Mouse (Mus musculus) urinary bladder, adult 2 months (tissue): ENCODE measurements at regions not wholly inside any gene's neighbourhood (a gene's known extent, or its start where the extent isn't known, plus 50 kb on each side); places are given as distances from the start of the nearest gene placed in this dataset.

Experiments
- DNase-seq: peaks from one replicate; pipeline ENCODE4 v3.0.0; 2022; ENCODE audit warnings: low spot score

GRCm38 (mm10) chr7:129918240-129919200 is 326.9 kb downstream of the Wdr11 start:
- no peak for DNase-seq

- DNase-seq: no peak
Measured at GRCm38 (mm10) chr7:129922291-129922690, 330.6 kb downstream of the Wdr11 start.

DNA sequence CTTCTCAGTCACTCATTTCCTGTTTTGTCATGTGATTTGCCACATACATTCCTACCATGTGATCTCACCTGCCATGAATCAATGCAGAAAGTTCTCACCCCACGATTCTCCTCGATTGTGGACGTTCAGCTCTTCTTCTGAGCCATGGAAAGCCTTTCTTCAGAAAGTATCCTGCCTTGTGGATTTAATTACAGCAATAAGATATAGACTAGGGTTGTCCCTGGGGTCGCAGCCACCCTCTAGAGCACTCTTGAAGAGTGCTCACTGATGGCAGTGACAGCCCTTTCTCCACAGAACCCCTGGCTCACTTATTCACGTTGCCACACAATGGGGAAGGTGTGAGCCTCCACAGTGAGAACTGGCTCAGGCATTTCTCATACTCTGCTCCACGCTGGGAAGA is 345.1 kb downstream of the Wdr11 start:
- DNase-seq: no peak

DNA sequence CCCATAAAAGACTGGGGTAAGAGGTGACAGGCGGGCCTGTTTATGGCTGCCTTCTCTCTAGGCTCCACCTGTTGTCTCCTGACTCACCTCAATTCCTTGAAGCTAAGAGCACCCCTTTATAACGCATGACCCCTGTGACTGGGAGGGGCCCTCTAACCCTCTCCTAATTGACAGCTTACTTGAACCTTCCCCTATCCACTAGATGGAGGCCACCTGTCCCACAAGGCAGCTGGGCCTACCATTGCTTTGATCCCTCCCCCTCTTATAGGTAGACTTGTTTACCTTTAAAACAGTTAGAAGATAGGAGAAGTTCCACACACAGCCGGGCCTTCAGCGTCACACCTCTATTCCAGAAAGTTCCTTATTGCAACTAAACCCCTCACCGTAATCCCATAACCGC is 346.1 kb downstream of the Wdr11 start:
- no peak for DNase-seq

GRCm38 (mm10) chr7:129938141-129938540 is 346.5 kb downstream of the Wdr11 start:
- no peak for DNase-seq

DNA sequence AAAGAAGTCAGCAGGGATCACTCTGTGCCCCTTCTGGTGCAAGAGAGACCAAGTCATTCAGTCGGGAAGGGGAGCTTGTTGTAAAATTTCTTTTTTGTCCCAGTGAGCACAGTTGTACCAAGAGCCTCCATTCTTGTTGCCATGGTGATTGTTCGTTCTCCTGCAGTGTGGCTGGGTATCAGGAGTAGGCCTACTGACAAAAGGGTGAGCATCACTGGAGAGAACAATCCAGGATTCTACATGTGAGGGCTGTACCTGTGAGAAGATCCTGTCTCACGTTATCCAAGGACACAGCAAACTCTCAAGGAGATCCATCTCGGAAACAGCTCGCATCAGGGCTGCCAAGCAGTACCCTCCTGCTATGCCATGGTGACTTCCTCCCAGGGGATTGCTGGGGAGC is 347.6 kb downstream of the Wdr11 start:
- no peak for DNase-seq

DNA sequence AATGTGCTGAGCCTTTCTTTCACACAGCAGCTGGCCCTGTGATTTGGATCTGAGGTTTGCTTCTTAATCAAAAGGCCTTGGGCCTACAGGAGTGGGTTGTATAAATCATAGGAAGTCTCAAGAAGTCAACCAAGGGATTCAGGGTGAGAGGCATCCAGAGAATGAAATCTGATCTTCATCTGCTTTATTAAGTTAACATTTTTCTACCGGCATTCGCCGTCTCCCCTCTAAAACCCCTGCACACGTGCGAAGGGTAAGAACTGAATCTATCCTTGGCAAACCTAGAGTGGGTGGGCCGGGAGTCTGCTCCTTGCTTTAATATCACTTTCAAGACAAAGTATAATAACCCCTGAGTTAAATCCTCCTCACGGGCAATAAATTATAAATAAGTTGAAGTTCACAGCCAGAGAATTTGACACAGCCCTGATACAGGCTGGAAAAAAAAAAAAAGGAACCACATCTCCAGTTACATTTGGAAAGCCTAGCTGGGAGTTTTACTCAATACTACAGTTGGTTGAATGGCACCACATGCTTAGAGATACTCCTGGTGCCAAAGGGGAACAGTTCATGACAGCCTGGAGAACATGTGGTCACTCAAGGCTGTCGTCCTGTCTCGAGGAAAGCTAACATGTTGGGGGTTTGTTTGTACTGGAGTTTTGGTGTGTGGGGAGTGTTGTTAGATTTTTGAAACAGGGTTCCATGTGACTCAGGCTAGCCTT is 349.8 kb downstream of the Wdr11 start:
- no peak for DNase-seq

DNA sequence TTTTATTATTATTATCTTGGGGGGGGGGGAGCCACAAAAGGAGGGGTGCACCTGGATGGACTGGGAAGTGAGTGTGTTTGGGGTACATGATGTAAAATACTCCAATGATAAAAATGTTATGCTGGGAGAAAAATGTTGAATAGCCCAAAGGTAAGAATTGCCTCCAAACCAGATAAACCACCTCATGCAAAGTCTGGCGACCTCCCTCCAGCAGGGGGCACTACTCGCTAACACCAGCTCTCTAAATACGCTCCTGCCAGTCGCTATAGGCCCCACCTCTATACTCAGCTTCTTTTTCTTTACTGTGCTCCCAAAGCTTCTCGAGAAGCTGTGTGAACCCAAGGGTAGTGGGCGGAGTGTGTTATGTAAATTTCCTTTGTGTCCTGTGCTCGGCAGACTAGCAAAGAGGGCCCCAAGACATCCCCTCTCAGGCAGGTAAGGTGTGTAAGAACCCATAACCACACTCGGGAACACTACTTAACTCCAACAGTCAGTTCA is 357.0 kb downstream of the Wdr11 start:
- no peak for DNase-seq

DNA sequence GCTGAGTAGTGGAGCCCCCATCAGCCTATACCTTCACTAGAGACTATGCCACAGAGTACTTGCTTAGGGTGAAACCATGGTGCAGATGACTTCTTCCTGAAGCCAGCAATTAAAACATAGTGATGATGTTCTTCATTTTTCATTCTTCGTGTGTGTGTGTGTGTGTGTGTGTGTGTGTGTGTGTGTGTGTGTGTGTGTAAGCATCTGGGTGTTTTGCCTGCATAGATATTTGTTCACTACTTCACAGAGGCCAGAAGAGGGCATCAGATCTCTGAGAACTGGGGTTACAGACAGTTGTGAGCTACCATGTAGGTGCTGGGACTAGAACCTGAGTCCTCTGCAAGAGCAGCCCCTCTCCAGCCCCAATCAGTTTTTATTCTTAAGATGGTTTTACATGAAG is 358.8 kb downstream of the Wdr11 start:
- no peak for DNase-seq

DNA sequence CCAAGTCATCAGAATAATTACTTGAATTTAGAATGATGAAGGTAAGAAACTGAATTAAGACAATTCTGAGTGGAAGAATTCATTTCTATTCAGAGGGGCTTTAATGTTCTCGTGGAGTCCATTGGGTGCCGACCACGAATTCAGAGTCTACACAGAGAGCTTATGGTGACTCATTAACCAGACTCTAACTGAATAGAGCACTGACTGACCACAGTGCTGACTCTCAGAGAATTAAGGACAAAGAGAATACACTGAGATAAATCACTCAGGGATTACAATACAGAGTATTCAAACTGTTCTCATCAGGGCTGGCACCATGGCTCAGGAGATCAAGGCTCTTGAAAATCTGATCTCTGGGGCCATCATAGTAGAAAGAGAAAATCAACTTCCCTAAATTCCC is 366.7 kb downstream of the Wdr11 start:
- no peak for DNase-seq

GRCm38 (mm10) chr7:129962575-129962974 is 370.9 kb downstream of the Wdr11 start:
- no peak for DNase-seq

DNA sequence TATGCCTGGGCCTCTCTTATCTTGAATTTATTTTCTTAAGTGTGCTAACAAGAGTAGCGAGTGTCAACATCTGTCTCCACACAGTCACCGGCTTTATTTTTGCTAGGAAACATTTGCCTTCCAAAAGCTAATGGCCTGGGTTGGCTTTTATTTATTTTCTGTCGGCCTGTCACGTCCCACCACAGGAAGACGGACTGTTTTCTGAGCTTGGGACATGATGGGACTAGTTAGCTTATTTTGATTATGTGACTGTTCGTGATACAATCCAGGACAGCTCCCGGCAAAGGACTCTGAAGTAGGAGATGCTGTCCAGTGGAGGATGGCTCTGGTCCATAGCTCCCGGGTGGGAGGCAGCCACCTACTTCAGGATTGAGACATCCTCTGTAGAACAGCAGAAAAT is 372.5 kb downstream of the Wdr11 start:
- no peak for DNase-seq

- no peak for DNase-seq
Measured at GRCm38 (mm10) chr7:129965281-129966051, 373.8 kb downstream of the Wdr11 start.

DNA sequence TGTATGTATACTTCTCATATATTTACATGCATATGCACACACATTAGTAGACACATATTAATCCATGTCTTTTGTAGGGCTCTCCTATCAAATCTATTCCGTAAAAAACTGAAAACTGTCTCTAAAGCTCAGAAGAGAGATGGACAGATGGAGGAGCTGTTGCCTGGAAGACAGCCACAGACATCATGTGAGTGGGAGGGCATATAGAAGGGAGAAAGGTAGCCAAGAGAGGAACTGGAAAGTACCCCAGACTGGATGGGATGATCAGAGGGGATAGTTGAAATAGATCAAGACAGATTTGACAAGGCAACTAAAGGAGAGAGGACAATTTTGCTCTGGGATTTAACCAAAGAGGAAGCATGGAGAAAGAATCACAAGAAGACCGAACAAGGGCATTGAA is 375.1 kb downstream of the Wdr11 start:
- no peak for DNase-seq

DNA sequence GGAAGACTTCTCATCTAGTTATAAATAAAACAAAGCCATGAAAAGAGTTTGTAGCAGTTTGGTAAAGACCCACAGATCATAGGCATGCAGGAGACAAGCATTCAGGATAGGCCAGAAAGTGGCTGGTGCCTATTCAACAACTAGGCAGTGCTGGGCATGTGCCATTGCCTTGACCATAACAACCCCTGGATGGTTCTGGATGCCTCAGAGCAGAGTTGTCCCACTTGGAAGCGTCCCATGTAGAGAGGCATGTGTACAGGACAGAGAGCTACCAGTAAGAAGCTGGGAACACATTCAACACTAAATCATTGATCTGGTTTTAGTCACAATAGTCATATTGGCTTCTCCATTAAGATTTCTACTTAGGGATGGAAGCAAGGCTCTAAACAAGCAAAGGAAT is 378.5 kb downstream of the Wdr11 start:
- DNase-seq: no peak

DNA sequence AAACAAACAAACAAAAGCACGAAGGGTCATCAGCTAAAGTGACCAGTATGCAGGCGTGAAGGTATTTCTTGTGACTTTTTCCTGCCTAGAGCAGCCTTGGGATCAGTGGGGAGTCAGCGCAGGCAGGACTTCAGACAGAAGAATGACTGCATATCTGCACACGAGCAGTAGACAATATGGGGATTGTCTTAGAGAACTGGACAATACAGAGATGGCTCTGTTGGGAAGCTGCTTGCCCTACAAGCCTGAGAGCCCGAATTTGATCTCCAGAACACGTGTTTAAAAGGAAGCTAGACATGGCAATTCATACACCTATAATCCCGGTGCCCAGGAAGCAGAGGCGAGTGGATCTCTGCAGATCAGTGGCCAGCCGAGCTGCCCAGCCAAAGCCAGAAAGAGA is 382.5 kb downstream of the Wdr11 start:
- DNase-seq: no peak

GRCm38 (mm10) chr7:129974837-129975236 is 383.2 kb downstream of the Wdr11 start:
- DNase-seq: no peak

GRCm38 (mm10) chr7:129975781-129976514 is 384.3 kb downstream of the Wdr11 start:
- no peak for DNase-seq

DNA sequence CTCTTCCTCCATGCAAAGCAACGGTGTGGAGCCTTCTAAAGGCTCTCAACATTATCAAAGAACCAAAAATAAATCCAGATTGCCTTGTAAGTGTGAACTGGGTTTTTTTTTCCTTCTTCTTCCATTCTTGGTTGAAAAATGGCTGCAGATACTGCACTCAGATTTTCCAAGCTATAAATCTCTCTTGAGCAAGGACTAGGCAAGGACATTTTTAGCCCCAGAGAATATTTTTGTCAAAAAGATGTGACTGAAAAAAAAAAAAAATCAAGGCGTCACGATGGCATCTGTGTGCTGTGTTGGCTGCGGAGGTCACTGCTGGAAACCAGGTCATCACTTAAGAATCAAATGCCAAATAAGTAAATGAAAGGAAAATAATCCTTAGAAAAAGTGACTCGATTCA is 386.9 kb downstream of the Wdr11 start:
- no peak for DNase-seq

DNA sequence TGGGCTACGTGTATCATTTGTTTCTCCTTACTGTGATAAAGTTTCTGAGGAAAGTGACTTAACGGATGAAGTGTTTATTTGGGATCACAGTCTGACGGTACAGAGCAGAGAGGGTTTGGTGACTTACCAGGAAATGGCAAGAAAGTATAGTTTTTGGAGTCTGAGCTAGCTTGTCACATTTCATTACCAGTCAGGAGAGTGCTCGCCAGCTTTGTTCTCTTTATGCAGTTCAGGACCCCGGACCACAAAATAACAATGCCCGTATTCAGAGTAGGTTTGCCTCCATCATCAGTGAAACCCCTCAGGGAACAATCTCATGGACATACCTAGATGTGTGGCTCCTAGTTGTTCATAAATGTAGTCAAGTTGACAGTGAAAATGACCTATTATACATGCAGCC is 387.7 kb downstream of the Wdr11 start:
- DNase-seq: no peak

DNA sequence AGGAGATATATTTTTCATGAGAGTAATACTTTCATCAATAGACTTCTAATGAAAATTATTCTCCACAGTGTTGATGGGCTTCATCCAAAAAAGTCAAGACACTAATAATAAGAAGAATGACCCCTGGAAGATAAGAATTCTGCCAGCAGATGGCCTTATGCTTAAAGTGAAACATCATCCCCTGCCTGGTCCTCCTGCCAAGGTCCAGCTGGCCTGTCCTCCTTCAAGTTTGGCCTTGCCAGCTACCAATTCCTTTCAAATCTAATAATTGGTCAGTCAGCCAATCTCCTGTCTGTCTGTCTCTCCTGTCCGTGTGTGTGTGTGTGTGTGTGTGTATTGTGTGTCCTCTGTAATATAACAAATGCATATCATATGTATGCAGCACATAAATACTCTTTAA is 388.8 kb downstream of the Wdr11 start:
- no peak for DNase-seq
